Mouse (Mus musculus): ENCODE results near the gene A030005K14Rik.
A peak's percentile ranks its signal among the peaks of the same experiment; 100 is the strongest.

The A030005K14Rik gene

GRCm38 (mm10) chr1:83059278-83059677 is at the start of gene A030005K14Rik:
TSS of gene A030005K14Rik (minus strand) at chr1:83059378.
- no peak for DNase-seq (ENCODE audit: low read depth, low spot score)

- no peak for DNase-seq (ENCODE audit: low read depth, low spot score)
These were observed 48.3 kb upstream of the A030005K14Rik start for GRCm38 (mm10) chr1:83107410-83107978.

- no peak for DNase-seq (ENCODE audit: low read depth, low spot score)
These were observed 46.3 kb upstream of the A030005K14Rik start for GRCm38 (mm10) chr1:83105464-83105863.

GRCm38 (mm10) chr1:83101891-83102290 is 42.7 kb upstream of the A030005K14Rik start:
- DNase-seq (ENCODE audit: low read depth, low spot score) = no peak

- DNase-seq (ENCODE audit: low read depth, low spot score) = no peak
These were observed 40.5 kb upstream of the A030005K14Rik start for GRCm38 (mm10) chr1:83099580-83100137.

GRCm38 (mm10) chr1:83099160-83099559 is 40.0 kb upstream of the A030005K14Rik start:
- no peak for DNase-seq (ENCODE audit: low read depth, low spot score)

GRCm38 (mm10) chr1:83096935-83097334 is 37.8 kb upstream of the A030005K14Rik start:
- no peak for DNase-seq (ENCODE audit: low read depth, low spot score)

GRCm38 (mm10) chr1:83091268-83091667 is 32.1 kb upstream of the A030005K14Rik start:
- DNase-seq (ENCODE audit: low read depth, low spot score) = no peak

GRCm38 (mm10) chr1:83084790-83085189 is 25.6 kb upstream of the A030005K14Rik start:
- no peak for DNase-seq (ENCODE audit: low read depth, low spot score)

- peak; percentile 43 for DNase-seq (ENCODE audit: low read depth, low spot score)
These were observed 17.8 kb upstream of the A030005K14Rik start for GRCm38 (mm10) chr1:83077016-83077415.

- peak; percentile 76 for DNase-seq (ENCODE audit: low read depth, low spot score)
These were observed 17.2 kb upstream of the A030005K14Rik start for GRCm38 (mm10) chr1:83076190-83076917.

GRCm38 (mm10) chr1:83075526-83076189 is 16.5 kb upstream of the A030005K14Rik start:
- DNase-seq (ENCODE audit: low read depth, low spot score) = no peak

- DNase-seq (ENCODE audit: low read depth, low spot score) = no peak
These were observed 8.0 kb upstream of the A030005K14Rik start for GRCm38 (mm10) chr1:83067205-83067604.

- no peak for DNase-seq (ENCODE audit: low read depth, low spot score)
These were observed 7.4 kb upstream of the A030005K14Rik start for GRCm38 (mm10) chr1:83066577-83066976.

GRCm38 (mm10) chr1:83064851-83065250 is 5.7 kb upstream of the A030005K14Rik start:
- peak; percentile 57 for DNase-seq (ENCODE audit: low read depth, low spot score)

- no peak for DNase-seq (ENCODE audit: low read depth, low spot score)
These were observed 1.5 kb upstream of the A030005K14Rik start, which contains the start of gene Krtap28-13 for GRCm38 (mm10) chr1:83060643-83061042. TSS of gene Krtap28-13 (plus strand) at chr1:83060930.

- DNase-seq (ENCODE audit: low read depth, low spot score) = no peak
These were observed 697 bp downstream of the A030005K14Rik start for GRCm38 (mm10) chr1:83058481-83058880.

- DNase-seq (ENCODE audit: low read depth, low spot score) = peak; percentile 6
These were observed 14.2 kb downstream of the A030005K14Rik start, which contains the start of gene Gm47969 for GRCm38 (mm10) chr1:83044882-83045427. TSS of gene Gm47969 (plus strand) at chr1:83044932.

GRCm38 (mm10) chr1:83042380-83042779 is 16.8 kb downstream of the A030005K14Rik start, which contains the start of gene Krtap28-10:
TSS of gene Krtap28-10 (minus strand) at chr1:83042480.
- DNase-seq (ENCODE audit: low read depth, low spot score) = no peak

- DNase-seq (ENCODE audit: low read depth, low spot score) = no peak
These were observed 20.1 kb downstream of the A030005K14Rik start for GRCm38 (mm10) chr1:83039080-83039479.

- peak; percentile 9 for DNase-seq (ENCODE audit: low read depth, low spot score)
These were observed 21.0 kb downstream of the A030005K14Rik start, which contains the start of gene Slc19a3 for GRCm38 (mm10) chr1:83038109-83038672. TSS of gene Slc19a3 (minus strand) at chr1:83038448.

All from CD4-positive, CD25-positive, alpha-beta regulatory T cell, adult 2 months (primary cell).